ENCODE assay signal across 8 mouse cellular contexts in genomic region chr13:37965126-37965914, GRCm38 (mm10). TPM values are rescaled to one million over a fixed set of nuclear protein-coding genes. Genes with fewer than 3 reads are reported as not detected.
A peak's percentile ranks its signal among the peaks of the same experiment; 100 is the strongest.
DNase-seq lines count a peak whose midpoint lies in the region; ATAC-seq and TF ChIP-seq lines count a peak whose summit lies in the region.

No protein-coding gene starts in this region.

- TF ChIP-seq EP300 in liver, embryonic 14.5 days (IDR thresholded peaks at IDR 0.05; ENCODE audit: low read depth), result no peak

- no peak overlapping the region for H3K9ac ChIP-seq in kidney, embryonic 15.5 days
- H3K9ac ChIP-seq in liver, embryonic 14.5 days (replicated peaks), result peak overlapping the region; percentile 62

- no peaks in the 10 kb centered on the region for H3K9me3 ChIP-seq in kidney, embryonic 15.5 days (replicated peaks)
- H3K9me3 ChIP-seq in liver, embryonic 14.5 days (ENCODE audit: control insufficient read depth, low read length), result no peaks in the 10 kb centered on the region

- peak overlapping the region; percentile 90 for H3K27ac ChIP-seq in kidney, embryonic 15.5 days
- H3K27ac ChIP-seq in liver, embryonic 14.5 days, result peak overlapping the region; percentile 81

- peaks cover 60% of the 10 kb centered on the region for H3K4me1 ChIP-seq in kidney, embryonic 15.5 days
- peaks cover 24 to 32% of the 10 kb centered on the region in 2 experiments for H3K4me1 ChIP-seq in liver, embryonic 14.5 days (replicated peaks; ENCODE audit: control insufficient read depth in 2 of 2, insufficient read depth in 2 of 2, low read length in 1 of 2)

- H3K4me3 ChIP-seq in kidney, embryonic 15.5 days (replicated peaks), result no peak overlapping the region
- peak overlapping the region; percentile 37 to 55 for H3K4me3 ChIP-seq in liver, embryonic 14.5 days (ENCODE audit: insufficient read depth in 1 of 2, low read depth in 2 of 2, low read length in 2 of 2)

- WGBS in kidney, embryonic 15.5 days, result 39% methylated on average over 17 of the region's 17 CpGs
- 16% methylated on average over 17 of the region's 17 CpGs for WGBS in liver, embryonic 14.5 days (ENCODE audit: insufficient replicate concordance)

- no peak overlapping the region for H3K4me2 ChIP-seq in kidney, embryonic 15.5 days
- H3K4me2 ChIP-seq in liver, embryonic 14.5 days (ENCODE audit: low read depth), result peak overlapping the region; percentile 80

- no peaks in the 10 kb centered on the region for H3K36me3 ChIP-seq in kidney, embryonic 15.5 days
- H3K36me3 ChIP-seq in liver, embryonic 14.5 days (replicated peaks; ENCODE audit: control insufficient read depth, insufficient read depth, low read depth), result no peaks in the 10 kb centered on the region

- peak; percentile 89 for TF ChIP-seq CTCF in liver, embryonic 14.5 days (IDR thresholded peaks at IDR 0.05; ENCODE audit: low read depth)

- ATAC-seq in kidney, embryonic 15.5 days (replicated peaks; ENCODE audit: low FRiP score), result 0 out of 2 replicates have a peak, but pooled peaks have one; percentile 7
- peak; percentile 95 for ATAC-seq in liver, embryonic 14.5 days (ENCODE audit: insufficient read depth)

- no peak for DNase-seq in kidney, postnatal 25 days
- DNase-seq in ES-CJ7 (ENCODE audit: low read depth, low spot score), result peak; percentile 89
- peak; percentile 90 for DNase-seq in c-Kit-positive CD71-positive TER-119-negative erythroid progenitor cells, embryonic 14.5 days (ENCODE audit: low read depth)
- DNase-seq in liver, embryonic 14.5 days (ENCODE audit: low read depth in 3 of 3, low spot score in 3 of 3), result peak; percentile 84 to 90 (median 87)
- no peak for DNase-seq in yolk sac, embryonic 10.5 days (ENCODE audit: low spot score)
- DNase-seq in natural killer cell, adult 2 months (ENCODE audit: low spot score in 2 of 2), result no peak
- no peak for DNase-seq in adrenal gland, adult 18-20 months (ENCODE audit: low spot score in 2 of 2)

- H3K27me3 ChIP-seq in kidney, embryonic 15.5 days, result no peaks in the 10 kb centered on the region
- H3K27me3 ChIP-seq in liver, embryonic 14.5 days (ENCODE audit: control insufficient read depth, insufficient read depth, low read length), result no peaks in the 10 kb centered on the region

RNA-seq across cellular contexts. Expression of gene Ssr1, which starts 28.7 kb away (rescaled TPM):
- polyA plus RNA-seq in kidney, embryonic 15.5 days (2015; fragmentation: Nextera tagmentation; extraction: Ambion mirVana), result 129 and 142 TPM in 2 replicates
- 7.5 and 17.0 TPM in 2 replicates for polyA plus RNA-seq in liver, embryonic 14.5 days (2012; rRNA removed)
- 71.9 and 74.3 TPM in 2 replicates for polyA plus RNA-seq in liver, embryonic 14.5 days (2014; fragmentation: Nextera tagmentation; extraction: Ambion mirVana)
- total RNA-seq in adrenal gland, adult 18-20 months (2021), result 100 to 1,000 TPM; 116 to 173 TPM

Comparison
In these comparisons a context has a peak if more than half of its experiments do, and no peak if none do; other contexts are left out.
1. DNase-seq: peak in ES-CJ7 (single experiment), c-Kit-positive CD71-positive TER-119-negative erythroid progenitor cells, embryonic 14.5 days (single experiment) and liver, embryonic 14.5 days (3 of 3); none in kidney, postnatal 25 days (0 of 2), yolk sac, embryonic 10.5 days (single experiment), natural killer cell, adult 2 months (0 of 2) and adrenal gland, adult 18-20 months (0 of 2).